Mouse (Mus musculus) left cerebral cortex, postnatal 10 days (tissue): ENCODE data around the gene Gm20517. TPM values are rescaled to one million over a fixed set of nuclear protein-coding genes. Genes with fewer than 3 reads are reported as not detected.

ENCODE experiments used
- total RNA-seq, 2 experiments: library from RNA; stranded (reverse); gene quantifications; 2 replicates each; pipeline ENCODE4 v1.2.3; 2021

The Gm20517 gene
- total RNA-seq, 2 experiments from 2014 or later, result 6.2 to 6.4 TPM

Other genes with a start within 250 kb of the Gm20517 start
- gene Mrps10, start 242.7 kb upstream of the Gm20517 start, total RNA-seq, result 10 to 100 TPM; 28.8 to 29.6 TPM
- under 1 TPM; 0.69 to 0.81 TPM for gene Guca1b, start 226.2 kb upstream of the Gm20517 start, total RNA-seq
- gene Guca1a, start 211.0 kb upstream of the Gm20517 start, total RNA-seq, result not detected
- under 1 TPM; 0.30 to 0.61 TPM for gene AI661453, start 175.0 kb upstream of the Gm20517 start, total RNA-seq
- gene 1700001C19Rik, start 174.2 kb upstream of the Gm20517 start, total RNA-seq, result not detected
- gene Taf8, start 109.3 kb upstream of the Gm20517 start, total RNA-seq, result 10 to 100 TPM; 13.8 to 14.3 TPM
- gene Ccnd3, start 106.5 kb upstream of the Gm20517 start, total RNA-seq, result 10 to 100 TPM; 24.5 to 26.7 TPM
- gene Bysl, start 97 bp upstream of the Gm20517 start, total RNA-seq, result 10 to 100 TPM; 25.2 to 25.3 TPM
- gene Med20, start within 50 bp of the Gm20517 start, total RNA-seq, result 10 to 100 TPM; 21.4 to 23.5 TPM
- 10 to 100 TPM; 14.8 to 15.1 TPM for gene Usp49, start 19.1 kb downstream of the Gm20517 start, total RNA-seq
- gene Tomm6, start 76.8 kb downstream of the Gm20517 start, total RNA-seq, result 100 to 1,000 TPM; 209 to 222 TPM
- 10 to 100 TPM; 27.4 to 29.9 TPM for gene Frs3, start 77.4 kb downstream of the Gm20517 start, total RNA-seq
- gene Gm21981, start 82.9 kb downstream of the Gm20517 start, total RNA-seq, result 1 to 10 TPM; 5.7 to 6.4 TPM
- 1 to 10 TPM; 2.3 to 4.5 TPM for gene Prickle4, start 83.1 kb downstream of the Gm20517 start, total RNA-seq
- not detected for gene Pgc, start 115.3 kb downstream of the Gm20517 start, total RNA-seq
- gene Tfeb, start 125.4 kb downstream of the Gm20517 start, total RNA-seq, result 1 to 10 TPM; 6.1 to 6.2 TPM
- gene Mdfi, start 223.1 kb downstream of the Gm20517 start, total RNA-seq, result 1 to 10 TPM; 1.5 to 1.7 TPM